In genomic region chr3:92752238-92752637, GRCm38 (mm10) we compare ENCODE assay signal across 25 mouse cellular contexts. TPM values are rescaled to one million over a fixed set of nuclear protein-coding genes. Genes with fewer than 3 reads are reported as not detected.
"Had no signal": no experiment of that assay in that cellular context is flagged by ENCODE, and none has a peak within 500 bp of the region (broad histone marks: within the 10 kb centered on the region; RNA-seq: fewer than 3 reads in every experiment).

Gene Lce1g, minus strand, starts transcription at chr3:92752338.

- DNase-seq: gastrocnemius, adult 2 months; gastrocnemius, postnatal 10 days; gastrocnemius, postnatal 25 days; heart, adult 18-20 months; heart, postnatal 10 days; heart, postnatal 4 days; kidney, adult 18-20 months; kidney, adult 9 months; kidney, postnatal 14 days; kidney, postnatal 36 days; layer of hippocampus, adult 9-11 months; layer of hippocampus, postnatal 36 days; left cerebral cortex, postnatal 4 days had no signal

RNA-seq across cellular contexts. Expression of gene Lce1g, which starts in this region (rescaled TPM):
- total RNA-seq: gastrocnemius, adult 2 months; gastrocnemius, postnatal 10 days; gastrocnemius, postnatal 25 days; gastrocnemius, postnatal 4 days; granulocyte monocyte progenitor cell, adult 5-6 weeks; heart, adult 18-20 months; heart, adult 8-10 months; heart, postnatal 10 days; heart, postnatal 25 days; heart, postnatal 4 days; layer of hippocampus, adult 18-20 months; layer of hippocampus, adult 8-10 months; layer of hippocampus, postnatal 14 days; layer of hippocampus, postnatal 36 days; left cerebral cortex, adult 18-20 months; left cerebral cortex, adult 8-10 months; left cerebral cortex, postnatal 10 days; left cerebral cortex, postnatal 25 days; left cerebral cortex, postnatal 4 days; liver, adult 2 months had no signal
